Mouse (Mus musculus): Measurements from ENCODE around the gene Fam92b. TPM values are rescaled to one million over a fixed set of nuclear protein-coding genes. Genes with fewer than 3 reads are reported as not detected.

The Fam92b gene
- 2.1 and 2.7 TPM in 2 replicates for polyA plus RNA-seq (2014; fragmentation: Nextera tagmentation; extraction: Ambion mirVana)

GRCm38 (mm10) chr8:120177318-120178123 is at the start of gene Fam92b:
Gene Fam92b (minus strand): TSS chr8:120177466.
- Histone ChIP-seq H3K9me3 (ENCODE audit: control insufficient read depth, low read length) (no peaks in the 10 kb centered on the region), H3K4me2 (replicated peaks; ENCODE audit: low read depth, low read length) (peak within 1 kb of the TSS; percentile 46), H3K4me3 (ENCODE audit: low read depth, low read length) (peak within 1 kb of the TSS; percentile 15; the same call in 1 of the 2 replicates), H3K27me3 (ENCODE audit: control insufficient read depth, insufficient read depth, low read length) (peaks cover 11% of the 10 kb centered on the region), H3K36me3 (ENCODE audit: control insufficient read depth, insufficient read depth, low read length) (no peaks in the 10 kb centered on the region), H3K27ac (ENCODE audit: low read depth, low read length) (peak within 1 kb of the TSS; percentile 91), H3K9ac (ENCODE audit: low read depth, low read length) (no peak within 1 kb of the TSS), H3K4me1 (replicated peaks; ENCODE audit: control insufficient read depth, insufficient read depth, low read length) (peaks cover 28% of the 10 kb centered on the region)
- under 1% methylated on average over 24 of the region's 26 CpGs for WGBS
- DNase-seq (ENCODE audit: low spot score) (peak; percentile 95), ATAC-seq (ENCODE audit: low FRiP score) (peak; percentile 90)

- Histone ChIP-seq H3K4me1 (replicated peaks; ENCODE audit: control insufficient read depth, insufficient read depth, low read length) (peaks cover 43% of the 10 kb centered on the region), H3K9me3 (ENCODE audit: control insufficient read depth, low read length) (no peaks in the 10 kb centered on the region), H3K27ac (ENCODE audit: low read depth, low read length) (peak overlapping the region; percentile 67), H3K4me3 (ENCODE audit: low read depth, low read length) (no peak overlapping the region), H3K4me2 (replicated peaks; ENCODE audit: low read depth, low read length) (no peak overlapping the region), H3K27me3 (ENCODE audit: control insufficient read depth, insufficient read depth, low read length) (peaks cover 15% of the 10 kb centered on the region), H3K36me3 (ENCODE audit: control insufficient read depth, insufficient read depth, low read length) (no peaks in the 10 kb centered on the region), H3K9ac (ENCODE audit: low read depth, low read length) (no peak overlapping the region)
- 0 out of 2 replicates have a peak, but pooled peaks have one; percentile 13 for ATAC-seq (ENCODE audit: low FRiP score)
- WGBS = 36% methylated on average over 10 of the region's 10 CpGs
- peak; percentile 40 for DNase-seq (ENCODE audit: low spot score)
Observed at GRCm38 (mm10) chr8:120225421-120226151, 48.3 kb upstream of the Fam92b start.

GRCm38 (mm10) chr8:120224521-120225420 is 47.5 kb upstream of the Fam92b start:
- Histone ChIP-seq H3K4me3 (ENCODE audit: low read depth, low read length) (no peak overlapping the region), H3K9me3 (ENCODE audit: control insufficient read depth, low read length) (no peaks in the 10 kb centered on the region), H3K36me3 (ENCODE audit: control insufficient read depth, insufficient read depth, low read length) (no peaks in the 10 kb centered on the region), H3K4me1 (replicated peaks; ENCODE audit: control insufficient read depth, insufficient read depth, low read length) (peaks cover 38% of the 10 kb centered on the region), H3K27ac (ENCODE audit: low read depth, low read length) (peak overlapping the region; percentile 67), H3K9ac (ENCODE audit: low read depth, low read length) (no peak overlapping the region), H3K4me2 (replicated peaks; ENCODE audit: low read depth, low read length) (no peak overlapping the region), H3K27me3 (ENCODE audit: control insufficient read depth, insufficient read depth, low read length) (peaks cover 7% of the 10 kb centered on the region)
- no peak for ATAC-seq (ENCODE audit: low FRiP score)
- 44% methylated on average over 11 of the region's 11 CpGs for WGBS
- peak; percentile 25 for DNase-seq (ENCODE audit: low spot score)

GRCm38 (mm10) chr8:120222548-120222947 is 45.3 kb upstream of the Fam92b start:
- peaks cover 29% of the 10 kb centered on the region for H3K4me1 ChIP-seq (replicated peaks; ENCODE audit: control insufficient read depth, insufficient read depth, low read length)
- 48% methylated on average over 11 of the region's 11 CpGs for WGBS

GRCm38 (mm10) chr8:120216855-120217830 is 39.9 kb upstream of the Fam92b start:
- H3K27me3 ChIP-seq (ENCODE audit: control insufficient read depth, insufficient read depth, low read length) = no peaks in the 10 kb centered on the region
- no peak overlapping the region; the same call in 1 of the 2 replicates for H3K4me2 ChIP-seq (replicated peaks; ENCODE audit: low read depth, low read length)
- H3K9me3 ChIP-seq (ENCODE audit: control insufficient read depth, low read length) = no peaks in the 10 kb centered on the region
- 16% methylated on average over 13 of the region's 13 CpGs for WGBS
- peak overlapping the region; percentile 70 for H3K27ac ChIP-seq (ENCODE audit: low read depth, low read length)
- no peaks in the 10 kb centered on the region for H3K36me3 ChIP-seq (ENCODE audit: control insufficient read depth, insufficient read depth, low read length)
- no peak overlapping the region for H3K9ac ChIP-seq (ENCODE audit: low read depth, low read length)
- ATAC-seq (ENCODE audit: low FRiP score) (peak; percentile 76; the same call in 1 of the 2 replicates), DNase-seq (ENCODE audit: low spot score) (peak; percentile 70)
- no peak overlapping the region for H3K4me3 ChIP-seq (ENCODE audit: low read depth, low read length)
- H3K4me1 ChIP-seq (replicated peaks; ENCODE audit: control insufficient read depth, insufficient read depth, low read length) = peaks cover 11% of the 10 kb centered on the region

More at GRCm38 (mm10) chr8:120222548-120222947, 45.3 kb upstream of the Fam92b start:
- Histone ChIP-seq H3K27ac (ENCODE audit: low read depth, low read length) (peak overlapping the region; percentile 47; the same call in 1 of the 2 replicates), H3K9me3 (ENCODE audit: control insufficient read depth, low read length) (no peaks in the 10 kb centered on the region), H3K4me2 (replicated peaks; ENCODE audit: low read depth, low read length) (no peak overlapping the region), H3K4me3 (ENCODE audit: low read depth, low read length) (no peak overlapping the region), H3K27me3 (ENCODE audit: control insufficient read depth, insufficient read depth, low read length) (no peaks in the 10 kb centered on the region), H3K36me3 (ENCODE audit: control insufficient read depth, insufficient read depth, low read length) (no peaks in the 10 kb centered on the region), H3K9ac (ENCODE audit: low read depth, low read length) (no peak overlapping the region)
- DNase-seq (ENCODE audit: low spot score) (no peak), ATAC-seq (ENCODE audit: low FRiP score) (no peak)

GRCm38 (mm10) chr8:120215416-120216141 is 38.3 kb upstream of the Fam92b start:
- H3K27me3 ChIP-seq (ENCODE audit: control insufficient read depth, insufficient read depth, low read length) = no peaks in the 10 kb centered on the region
- no peak overlapping the region for H3K4me2 ChIP-seq (replicated peaks; ENCODE audit: low read depth, low read length)
- DNase-seq (ENCODE audit: low spot score) (peak; percentile 43), ATAC-seq (ENCODE audit: low FRiP score) (peak; percentile 53)
- WGBS = 43% methylated on average over 7 of the region's 7 CpGs
- H3K9ac ChIP-seq (ENCODE audit: low read depth, low read length) = no peak overlapping the region
- H3K27ac ChIP-seq (ENCODE audit: low read depth, low read length) = peak overlapping the region; percentile 62
- H3K36me3 ChIP-seq (ENCODE audit: control insufficient read depth, insufficient read depth, low read length) = no peaks in the 10 kb centered on the region
- H3K4me1 ChIP-seq (replicated peaks; ENCODE audit: control insufficient read depth, insufficient read depth, low read length) = peaks cover 12% of the 10 kb centered on the region
- no peaks in the 10 kb centered on the region for H3K9me3 ChIP-seq (ENCODE audit: control insufficient read depth, low read length)
- H3K4me3 ChIP-seq (ENCODE audit: low read depth, low read length) = no peak overlapping the region

- Histone ChIP-seq H3K4me1 (replicated peaks; ENCODE audit: control insufficient read depth, insufficient read depth, low read length) (peaks cover 14% of the 10 kb centered on the region), H3K27me3 (ENCODE audit: control insufficient read depth, insufficient read depth, low read length) (no peaks in the 10 kb centered on the region), H3K36me3 (ENCODE audit: control insufficient read depth, insufficient read depth, low read length) (no peaks in the 10 kb centered on the region), H3K4me3 (ENCODE audit: low read depth, low read length) (no peak overlapping the region), H3K27ac (ENCODE audit: low read depth, low read length) (no peak overlapping the region), H3K9me3 (ENCODE audit: control insufficient read depth, low read length) (no peaks in the 10 kb centered on the region), H3K9ac (ENCODE audit: low read depth, low read length) (no peak overlapping the region), H3K4me2 (replicated peaks; ENCODE audit: low read depth, low read length) (no peak overlapping the region)
- DNase-seq (ENCODE audit: low spot score) (no peak), ATAC-seq (ENCODE audit: low FRiP score) (no peak)
- 63% methylated on average over 5 of the region's 5 CpGs for WGBS
Observed at GRCm38 (mm10) chr8:120213939-120214338, 36.7 kb upstream of the Fam92b start.
